Mouse (Mus musculus): ENCODE measurements around the gene Smlr1. TPM values are rescaled to one million over a fixed set of nuclear protein-coding genes. Genes with fewer than 3 reads are reported as not detected.

Smlr1 gene
- polyA plus RNA-seq, 1 experiment from 2014 or later, result 64.3 TPM

- 74% methylated on average over 3 of the region's 3 CpGs for WGBS (ENCODE audit: insufficient replicate concordance)
- no peak overlapping the region for H3K4me3 ChIP-seq (ENCODE audit: low read depth, low read length)
- no peak overlapping the region for H3K9ac ChIP-seq (replicated peaks)
- no peak overlapping the region for H3K4me2 ChIP-seq (ENCODE audit: low read depth, low read length)
- H3K36me3 ChIP-seq (replicated peaks; ENCODE audit: insufficient read depth, low read length), result peaks cover 13% of the 10 kb centered on the region
- H3K4me1 ChIP-seq (ENCODE audit: insufficient read depth), result no peaks in the 10 kb centered on the region
- no peaks in the 10 kb centered on the region for H3K27me3 ChIP-seq (ENCODE audit: insufficient read depth, low read length)
- no peaks in the 10 kb centered on the region for H3K9me3 ChIP-seq (ENCODE audit: low read length)
- DNase-seq, result no peak
- no peak for ATAC-seq
- no peak overlapping the region for H3K27ac ChIP-seq (ENCODE audit: low read depth)
- TF ChIP-seq CTCF (IDR thresholded peaks at IDR 0.05; ENCODE audit: low read depth) (no peak), EP300 (IDR thresholded peaks at IDR 0.05; ENCODE audit: low read depth) (no peak)
These were observed 56.4 kb downstream of the Smlr1 start for GRCm38 (mm10) chr10:25479716-25480115.

Other genes starting within 250 kb of the Smlr1 start
- 15.9 and 21.0 TPM in 2 replicates for gene Akap7, start 228.4 kb downstream of the Smlr1 start, polyA plus RNA-seq (2015; fragmentation: Nextera tagmentation; extraction: Ambion mirVana)
- 6.3 and 7.8 TPM in 2 replicates for gene Epb41l2, start 176.5 kb downstream of the Smlr1 start, polyA plus RNA-seq (2015; fragmentation: Nextera tagmentation; extraction: Ambion mirVana)